Mouse (Mus musculus): ENCODE data around the gene Hacd3. TPM values are rescaled to one million over a fixed set of nuclear protein-coding genes. Genes with fewer than 3 reads are reported as not detected.
A peak's percentile ranks its signal among the peaks of the same experiment; 100 is the strongest.

Gene Hacd3
- polyA plus RNA-seq, 1 experiment from 2014 or later, result 46.2 TPM

DNA sequence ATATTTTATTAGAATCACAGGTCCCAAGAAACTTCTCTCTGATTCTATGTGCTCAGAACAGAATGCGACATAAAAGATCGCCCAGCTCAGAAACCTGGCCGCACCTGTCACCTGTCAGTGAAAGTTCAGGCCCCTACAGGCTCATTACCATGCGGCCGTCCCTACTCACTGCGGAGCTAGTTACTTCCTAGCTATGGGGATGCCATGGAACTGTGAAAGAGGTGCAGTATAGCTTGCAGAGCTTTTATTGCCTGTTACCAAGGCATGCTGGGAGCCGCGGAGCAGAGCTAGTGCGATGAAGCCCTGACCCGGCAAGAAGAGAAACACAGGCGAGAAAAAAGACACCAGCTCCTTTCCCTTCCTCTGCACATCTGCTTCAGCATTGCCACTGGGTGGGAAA is 77.5 kb downstream of the Hacd3 start:
- H3K9me3 ChIP-seq (replicated peaks), result no peaks in the 10 kb centered on the region
- H3K27me3 ChIP-seq, result peaks cover 23% of the 10 kb centered on the region
- no peak overlapping the region for H3K9ac ChIP-seq
- no peak overlapping the region for H3K27ac ChIP-seq
- H3K4me2 ChIP-seq, result no peak overlapping the region
- peaks cover 12% of the 10 kb centered on the region for H3K4me1 ChIP-seq (replicated peaks)
- no peak overlapping the region for H3K4me3 ChIP-seq
- no peak for ATAC-seq (replicated peaks; ENCODE audit: insufficient number of reproducible peaks, insufficient read depth, low FRiP score, low read depth)
- H3K36me3 ChIP-seq, result no peaks in the 10 kb centered on the region
- WGBS, result 38% methylated on average over 11 of the region's 11 CpGs

DNA sequence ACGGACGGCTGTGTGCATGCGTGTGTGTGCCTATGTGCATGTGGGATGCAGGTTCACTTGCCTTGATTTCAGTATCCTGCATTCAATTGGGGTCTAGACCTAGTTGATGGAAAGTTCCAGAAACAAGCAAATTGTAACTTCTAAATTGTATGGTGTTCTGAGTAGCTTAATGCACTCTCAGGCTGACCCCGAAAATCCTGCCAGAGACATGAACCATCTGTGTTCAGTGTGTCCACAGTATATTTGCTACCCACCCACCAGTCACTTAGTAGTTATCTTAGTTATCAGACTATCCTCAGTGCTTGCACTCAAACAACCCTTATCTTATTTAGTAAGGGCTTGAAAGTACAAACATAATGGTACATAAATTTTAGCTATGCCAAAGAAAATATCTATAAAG is 79.8 kb downstream of the Hacd3 start:
- Histone ChIP-seq H3K4me1 (replicated peaks) (peaks cover 15% of the 10 kb centered on the region), H3K36me3 (no peaks in the 10 kb centered on the region), H3K27me3 (peaks cover 13% of the 10 kb centered on the region), H3K4me2 (no peak overlapping the region), H3K4me3 (no peak overlapping the region), H3K9me3 (replicated peaks) (no peaks in the 10 kb centered on the region), H3K27ac (no peak overlapping the region), H3K9ac (no peak overlapping the region)
- WGBS, result 79% methylated on average over 4 of the region's 4 CpGs
- no peak for ATAC-seq (replicated peaks; ENCODE audit: insufficient number of reproducible peaks, insufficient read depth, low FRiP score, low read depth)

DNA sequence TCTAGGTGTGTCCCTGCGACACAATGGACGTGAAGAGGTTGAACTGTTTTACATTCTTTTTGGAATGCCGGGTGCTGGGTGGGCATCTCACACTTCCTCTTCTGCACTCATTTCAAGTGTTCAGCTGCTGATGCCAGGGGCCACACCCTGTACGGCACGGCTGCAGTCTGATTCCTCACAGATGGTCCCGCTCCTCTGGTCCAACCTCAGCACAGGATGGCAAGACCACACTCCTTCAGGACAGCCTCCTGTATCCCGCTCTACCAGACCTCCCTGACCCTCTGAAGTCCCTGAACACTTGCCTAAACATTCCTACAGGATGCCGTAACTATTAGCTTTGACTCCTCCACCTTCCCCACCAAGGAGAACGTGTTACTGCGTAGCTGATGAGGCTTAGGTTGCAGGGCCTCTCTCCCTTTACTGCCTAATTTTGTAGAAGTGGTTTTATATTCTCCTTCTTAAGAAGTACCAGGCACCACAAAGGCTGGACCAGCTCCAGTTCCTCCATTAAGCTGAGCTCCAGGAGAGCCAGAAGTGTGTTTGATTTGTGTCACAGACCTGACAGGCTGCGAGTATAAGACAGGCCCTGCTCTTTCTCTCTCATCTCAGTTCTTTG is 80.7 kb downstream of the Hacd3 start:
- ATAC-seq (replicated peaks; ENCODE audit: insufficient number of reproducible peaks, insufficient read depth, low FRiP score, low read depth), result no peak
- Histone ChIP-seq H3K27me3 (peaks cover 13% of the 10 kb centered on the region), H3K9ac (no peak overlapping the region), H3K27ac (peak overlapping the region; percentile 32; the same call in 1 of the 2 replicates), H3K4me3 (no peak overlapping the region), H3K36me3 (no peaks in the 10 kb centered on the region), H3K4me1 (replicated peaks) (peaks cover 15% of the 10 kb centered on the region), H3K9me3 (replicated peaks) (no peaks in the 10 kb centered on the region), H3K4me2 (no peak overlapping the region)
- WGBS, result 49% methylated on average over 11 of the region's 11 CpGs

DNA sequence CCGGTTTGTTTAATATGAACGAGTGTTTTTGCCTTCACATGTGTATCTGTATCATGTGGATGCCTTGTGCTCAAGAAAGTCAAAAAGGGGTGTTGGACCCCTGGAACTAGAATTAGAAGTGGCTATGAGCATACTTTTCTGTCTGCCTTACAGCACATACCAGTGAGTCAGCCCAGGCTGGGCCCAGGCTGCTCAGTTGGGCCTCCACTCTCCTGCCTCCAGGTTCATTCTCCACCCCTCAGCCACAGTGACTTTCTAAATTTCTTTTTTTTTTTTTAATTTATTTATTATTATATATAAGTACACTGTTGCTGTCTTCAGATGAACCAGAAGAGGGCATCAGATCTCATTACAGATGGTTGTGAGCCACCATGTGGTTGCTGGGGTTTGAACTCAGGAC is 81.7 kb downstream of the Hacd3 start:
- 70% methylated on average over 2 of the region's 2 CpGs for WGBS

DNA sequence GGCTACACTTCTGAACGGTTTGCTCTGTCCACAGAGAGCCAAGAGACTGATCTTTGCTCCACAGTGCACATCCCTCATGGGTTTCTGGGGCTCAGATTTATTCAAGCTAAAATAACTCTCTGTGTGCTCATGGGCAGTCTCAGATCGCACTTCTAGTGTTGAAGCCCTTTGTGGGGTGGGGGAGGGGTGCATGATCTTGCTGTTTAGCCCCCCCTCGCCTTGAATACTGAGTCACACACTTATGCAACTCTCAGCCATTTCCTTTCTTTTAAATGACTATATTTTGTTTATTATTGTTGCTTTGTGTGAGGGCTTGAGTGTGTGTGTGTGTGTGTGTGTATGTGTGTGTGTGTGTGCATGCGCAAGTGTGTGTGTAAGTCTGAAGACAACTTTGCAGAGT is 82.2 kb downstream of the Hacd3 start:
- no peaks in the 10 kb centered on the region for H3K9me3 ChIP-seq (replicated peaks)
- H3K9ac ChIP-seq, result no peak overlapping the region
- peaks cover 4% of the 10 kb centered on the region; the same call in 1 of the 2 replicates for H3K27me3 ChIP-seq
- H3K4me1 ChIP-seq (replicated peaks), result peaks cover 25% of the 10 kb centered on the region
- no peak overlapping the region for H3K4me3 ChIP-seq
- no peaks in the 10 kb centered on the region for H3K36me3 ChIP-seq
- ATAC-seq (replicated peaks; ENCODE audit: insufficient number of reproducible peaks, insufficient read depth, low FRiP score, low read depth), result no peak
- 46% methylated on average over 4 of the region's 4 CpGs for WGBS
- no peak overlapping the region for H3K27ac ChIP-seq
- no peak overlapping the region for H3K4me2 ChIP-seq

More for the DNA sequence above, 81.7 kb downstream of the Hacd3 start:
- H3K27ac ChIP-seq, result no peak overlapping the region
- H3K4me1 ChIP-seq (replicated peaks), result peaks cover 20% of the 10 kb centered on the region
- no peak overlapping the region for H3K9ac ChIP-seq
- H3K4me2 ChIP-seq, result no peak overlapping the region
- H3K9me3 ChIP-seq (replicated peaks), result no peaks in the 10 kb centered on the region
- ATAC-seq (replicated peaks; ENCODE audit: insufficient number of reproducible peaks, insufficient read depth, low FRiP score, low read depth), result no peak
- H3K36me3 ChIP-seq, result no peaks in the 10 kb centered on the region
- H3K27me3 ChIP-seq, result peaks cover 8% of the 10 kb centered on the region; the same call in 1 of the 2 replicates
- H3K4me3 ChIP-seq, result no peak overlapping the region

DNA sequence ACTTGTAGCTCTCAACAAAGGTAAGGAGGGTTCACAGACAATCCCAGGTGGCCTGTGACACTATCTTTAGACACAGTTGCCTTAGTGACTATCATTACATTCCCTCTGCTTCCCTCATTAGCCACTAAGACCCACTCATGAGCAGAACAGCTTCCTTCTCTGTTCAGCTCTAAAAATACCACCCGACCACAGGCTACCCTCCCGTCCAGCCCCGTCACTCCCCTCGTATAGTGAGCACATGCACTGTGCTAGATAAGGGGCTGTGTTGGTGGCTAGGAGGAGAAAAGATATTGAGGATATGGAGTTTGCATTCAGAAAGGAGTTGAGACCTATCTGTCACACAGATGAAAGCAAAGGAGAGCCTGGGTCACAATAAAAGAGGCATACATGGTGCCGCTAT is 83.0 kb downstream of the Hacd3 start:
- no peak for ATAC-seq (replicated peaks; ENCODE audit: insufficient number of reproducible peaks, insufficient read depth, low FRiP score, low read depth)
- Histone ChIP-seq H3K9me3 (replicated peaks) (no peaks in the 10 kb centered on the region), H3K4me2 (no peak overlapping the region), H3K27ac (no peak overlapping the region), H3K9ac (no peak overlapping the region), H3K4me3 (no peak overlapping the region), H3K4me1 (replicated peaks) (peaks cover 33% of the 10 kb centered on the region), H3K36me3 (no peaks in the 10 kb centered on the region), H3K27me3 (no peaks in the 10 kb centered on the region)
- 31% methylated on average over 5 of the region's 5 CpGs for WGBS

DNA sequence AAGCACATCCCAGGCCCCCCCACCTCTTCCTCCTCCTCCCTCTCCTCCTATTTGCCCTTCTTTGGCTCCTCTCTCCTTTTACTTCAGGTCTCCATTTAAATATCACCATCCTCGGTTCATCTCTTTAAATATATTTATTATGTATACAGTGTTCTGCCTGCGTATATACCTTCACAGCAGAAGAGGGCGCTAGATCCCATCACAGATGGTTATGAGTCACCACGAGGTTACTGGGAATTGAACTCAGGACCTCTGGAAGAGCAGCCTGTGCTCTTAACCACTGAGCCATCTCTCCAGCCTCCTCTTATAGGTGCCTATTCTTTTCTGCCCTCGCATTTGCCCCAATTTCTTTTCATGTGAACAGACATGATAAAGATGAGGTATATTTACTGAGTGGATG is 84.0 kb downstream of the Hacd3 start:
- Histone ChIP-seq H3K9ac (no peak overlapping the region), H3K4me2 (no peak overlapping the region), H3K4me1 (replicated peaks) (peaks cover 38% of the 10 kb centered on the region), H3K9me3 (replicated peaks) (no peaks in the 10 kb centered on the region), H3K36me3 (no peaks in the 10 kb centered on the region), H3K27me3 (no peaks in the 10 kb centered on the region), H3K4me3 (no peak overlapping the region), H3K27ac (no peak overlapping the region)
- no peak for ATAC-seq (replicated peaks; ENCODE audit: insufficient number of reproducible peaks, insufficient read depth, low FRiP score, low read depth)
- 63% methylated on average over 5 of the region's 5 CpGs for WGBS

Small RNA genes lying within 50 kb of the gene (microRNA-seq; reads per million reads assigned to microRNA genes)
- gene Gm25640, result not detected

Other genes starting within 250 kb of the Hacd3 start
- 4.8 and 7.9 TPM in 2 replicates for gene Dennd4a, start 210.4 kb downstream of the Hacd3 start, polyA plus RNA-seq (2015; fragmentation: Nextera tagmentation; extraction: Ambion mirVana)
- gene Slc24a1, start 70.1 kb downstream of the Hacd3 start, polyA plus RNA-seq (2015; fragmentation: Nextera tagmentation; extraction: Ambion mirVana), result 0.03 and 0.04 TPM in 2 replicates
- 32.5 and 36.9 TPM in 2 replicates for gene Ints14, start 60.8 kb downstream of the Hacd3 start, polyA plus RNA-seq (2015; fragmentation: Nextera tagmentation; extraction: Ambion mirVana)
- gene Dpp8, start 10.7 kb upstream of the Hacd3 start, polyA plus RNA-seq (2015; fragmentation: Nextera tagmentation; extraction: Ambion mirVana), result 25.9 and 30.7 TPM in 2 replicates
- gene Igdcc4, start 79.8 kb upstream of the Hacd3 start, polyA plus RNA-seq (2015; fragmentation: Nextera tagmentation; extraction: Ambion mirVana), result 9.1 and 13.0 TPM in 2 replicates
- 0.19 and 0.71 TPM in 2 replicates for gene Igdcc3, start 119.5 kb upstream of the Hacd3 start, polyA plus RNA-seq (2015; fragmentation: Nextera tagmentation; extraction: Ambion mirVana)
- gene Parp16, start 173.7 kb upstream of the Hacd3 start, polyA plus RNA-seq (2015; fragmentation: Nextera tagmentation; extraction: Ambion mirVana), result 5.3 and 5.8 TPM in 2 replicates
- gene Cilp, start 243.5 kb upstream of the Hacd3 start, polyA plus RNA-seq (2015; fragmentation: Nextera tagmentation; extraction: Ambion mirVana), result 0.03 and 0.04 TPM in 2 replicates

Data from heart, embryonic 15.5 days (tissue).